Mouse (Mus musculus): ENCODE data around the gene Fastkd5. TPM values are rescaled to one million over a fixed set of nuclear protein-coding genes. Genes with fewer than 3 reads are reported as not detected.

Gene Fastkd5
- 3.6 and 4.4 TPM in 2 replicates for polyA plus RNA-seq (2012; rRNA removed)

GRCm38 (mm10) chr2:130629839-130630203, at the start of gene Fastkd5, which contains the start of gene Ubox5:
Gene Fastkd5 (minus strand): TSS chr2:130630027.
Gene Ubox5 (minus strand): TSS chr2:130630038.

DNA sequence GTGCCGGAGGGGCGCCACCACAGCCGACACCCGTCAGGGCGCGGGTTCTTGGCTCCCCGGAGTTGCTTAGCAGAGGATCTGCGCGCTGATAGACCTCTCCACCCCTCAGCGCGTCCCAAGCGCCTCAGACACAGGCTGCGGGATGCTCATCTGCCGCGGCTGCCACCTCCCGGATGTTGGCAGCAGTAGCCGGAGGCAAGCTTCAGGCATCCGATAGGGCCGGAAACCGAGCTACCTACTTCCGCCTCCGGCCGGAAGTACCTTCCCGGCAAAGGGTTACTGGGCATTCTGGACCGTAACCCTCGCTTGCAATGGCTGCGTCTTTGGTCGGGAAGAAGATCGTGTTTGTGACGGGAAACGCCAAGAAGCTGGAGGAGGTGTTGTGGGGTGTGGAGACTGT, 37.7 kb upstream of the Fastkd5 start, which contains the start of gene Itpa:
Itpa (plus strand) TSS at position 52 of the 400 bp plus-strand sequence.

GRCm38 (mm10) chr2:130664102-130664701, 34.4 kb upstream of the Fastkd5 start, which contains the start of gene Ddrgk1:
Gene Ddrgk1 (minus strand): TSS chr2:130664659.

DNA sequence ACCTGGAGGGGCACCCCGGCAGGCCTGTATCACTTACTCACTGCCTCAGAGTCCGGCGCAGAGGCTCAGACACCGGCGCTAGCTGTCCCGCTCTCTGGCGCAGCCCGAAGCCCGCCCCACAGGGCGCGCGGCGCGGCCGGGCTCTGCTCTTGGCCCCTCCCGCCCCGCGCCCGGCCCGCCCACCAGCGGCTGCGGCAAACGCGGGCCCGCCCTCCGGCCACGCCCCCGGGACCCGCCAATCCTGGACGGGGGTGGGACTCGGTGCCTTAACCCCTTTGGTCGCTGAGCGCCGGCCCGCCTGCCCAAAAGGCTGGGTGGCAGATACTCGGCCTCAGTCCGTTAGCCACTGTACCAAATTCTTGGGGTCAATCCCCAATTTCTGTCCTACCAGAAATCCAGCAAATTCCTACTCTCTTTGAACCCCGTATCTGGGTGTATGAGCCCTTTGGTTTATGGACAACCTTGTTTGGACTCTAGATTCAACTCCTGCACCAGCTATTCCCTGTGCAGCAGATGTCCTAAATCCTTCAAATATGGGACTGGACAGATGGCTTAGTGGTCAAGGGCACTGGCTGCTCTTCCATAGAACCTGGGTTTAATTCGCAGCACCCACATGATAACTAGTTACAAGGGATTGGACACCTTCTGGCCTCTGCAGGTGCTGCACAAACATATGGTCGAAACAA, 13.0 kb upstream of the Fastkd5 start, which contains the start of gene Lzts3:
Lzts3 (minus strand) TSS at position 120 of the 686 bp plus-strand sequence.

GRCm38 (mm10) chr2:130582552-130582951, 47.3 kb downstream of the Fastkd5 start, which contains the start of gene Avp:
Gene Avp (minus strand): TSS chr2:130582554.

GRCm38 (mm10) chr2:130575873-130576272, 54.0 kb downstream of the Fastkd5 start, which contains the start of gene Oxt:
Gene Oxt (plus strand): TSS chr2:130576173.

Other genes starting within 250 kb of the Fastkd5 start
- gene Cpxm1, start 232.5 kb downstream of the Fastkd5 start, polyA plus RNA-seq (2012; rRNA removed): 2.1 and 2.8 TPM in 2 replicates
- gene Gm28372, start 224.8 kb downstream of the Fastkd5 start, polyA plus RNA-seq (2012; rRNA removed): not detected in 2 replicates
- not detected in 2 replicates for gene 1700020A23Rik, start 224.8 kb downstream of the Fastkd5 start, polyA plus RNA-seq (2012; rRNA removed)
- gene Tmem239, start 223.5 kb downstream of the Fastkd5 start, polyA plus RNA-seq (2012; rRNA removed): not detected in 2 replicates
- 37.3 and 44.0 TPM in 2 replicates for gene Vps16, start 205.7 kb downstream of the Fastkd5 start, polyA plus RNA-seq (2012; rRNA removed)
- 5.0 TPM in 2 replicates for gene Pced1a, start 205.3 kb downstream of the Fastkd5 start, polyA plus RNA-seq (2012; rRNA removed)
- gene Ptpra, start 179.7 kb downstream of the Fastkd5 start, polyA plus RNA-seq (2012; rRNA removed): 18.8 and 20.1 TPM in 2 replicates
- 23.9 and 25.5 TPM in 2 replicates for gene Mrps26, start 66.3 kb downstream of the Fastkd5 start, polyA plus RNA-seq (2012; rRNA removed)
- gene Oxt, start 53.9 kb downstream of the Fastkd5 start, polyA plus RNA-seq (2012; rRNA removed): not detected in 2 replicates
- not detected in 2 replicates for gene Avp, start 47.5 kb downstream of the Fastkd5 start, polyA plus RNA-seq (2012; rRNA removed)
- gene Ubox5, start within 50 bp of the Fastkd5 start, polyA plus RNA-seq (2012; rRNA removed): 3.0 and 3.2 TPM in 2 replicates
- 2.0 and 2.1 TPM in 2 replicates for gene Lzts3, start 12.8 kb upstream of the Fastkd5 start, polyA plus RNA-seq (2012; rRNA removed)
- 30.3 and 31.8 TPM in 2 replicates for gene Ddrgk1, start 34.6 kb upstream of the Fastkd5 start, polyA plus RNA-seq (2012; rRNA removed)
- gene Itpa, start 37.6 kb upstream of the Fastkd5 start, polyA plus RNA-seq (2012; rRNA removed): 33.9 and 42.0 TPM in 2 replicates
- 0.07 and 0.13 TPM in 2 replicates for gene Slc4a11, start 67.5 kb upstream of the Fastkd5 start, polyA plus RNA-seq (2012; rRNA removed)